Mouse (Mus musculus) stomach, embryonic 15.5 days (tissue): Measurements from ENCODE around the gene Gm10436. TPM values are rescaled to one million over a fixed set of nuclear protein-coding genes. Genes with fewer than 3 reads are reported as not detected.
"Not testable (repeated sequence)": the region's sequence is repeated elsewhere in the genome, so short reads cannot be mapped to it uniquely, and the experiment has no call there.

Source experiments
- ATAC-seq: fragments of 200-750 bp; cut with Nextera tagmentation; 2 replicates; pipeline ENCODE4 v1.8.0; 2017; ENCODE audit warnings: low read depth, moderate number of reproducible peaks, moderate TSS enrichment; ENCODE audit not compliant: insufficient read depth, low FRiP score
- H3K27ac ChIP-seq: fragments of 300-500 bp; sonication (generic); 2 replicates; pipeline ENCODE4 v1.5.1; 2015; ENCODE audit warnings: mild to moderate bottlenecking, inconsistent platforms
- H3K27me3 ChIP-seq: fragments of 300-500 bp; sonication (generic); replicated peaks from 2 replicates; pipeline ENCODE4 v1.6.1; 2015; ENCODE audit warnings: inconsistent platforms
- H3K36me3 ChIP-seq: fragments of 300-500 bp; sonication (generic); 2 replicates; pipeline ENCODE4 v1.6.1; 2015; ENCODE audit warnings: inconsistent platforms
- H3K4me1 ChIP-seq: fragments of 300-500 bp; sonication (generic); 2 replicates; pipeline ENCODE4 v1.6.1; 2015; ENCODE audit warnings: inconsistent platforms
- H3K4me2 ChIP-seq: fragments of 300-500 bp; sonication (generic); 2 replicates; pipeline ENCODE4 v1.6.1; 2015; ENCODE audit warnings: mild to moderate bottlenecking, inconsistent platforms
- H3K4me3 ChIP-seq: fragments of 300-500 bp; sonication (generic); replicated peaks from 2 replicates; pipeline ENCODE4 v1.5.1; 2015; ENCODE audit warnings: inconsistent platforms
- H3K9ac ChIP-seq: fragments of 300-500 bp; sonication (generic); 2 replicates; pipeline ENCODE4 v1.6.1; 2015; ENCODE audit warnings: inconsistent platforms
- H3K9me3 ChIP-seq: fragments of 300-500 bp; sonication (generic); 2 replicates; pipeline ENCODE4 v1.6.1; 2016; ENCODE audit warnings: inconsistent platforms
- WGBS: fragments of 180-500 bp; shearing (Covaris S2); methylation state at CpG from one replicate; pipeline ENCODE4 v1.1.7; 2015; 5-methylcytosine and 5-hydroxymethylcytosine counted together
- polyA plus RNA-seq: library from polyadenylated mRNA; unstranded; fragments of >200 nt; fragmentation: Nextera tagmentation; extraction: Ambion mirVana; gene quantifications from 2 replicates; pipeline ENCODE4 v1.2.1, GENCODE M21; 2015

Gene Gm10436
- not detected in 2 replicates for polyA plus RNA-seq

DNA sequence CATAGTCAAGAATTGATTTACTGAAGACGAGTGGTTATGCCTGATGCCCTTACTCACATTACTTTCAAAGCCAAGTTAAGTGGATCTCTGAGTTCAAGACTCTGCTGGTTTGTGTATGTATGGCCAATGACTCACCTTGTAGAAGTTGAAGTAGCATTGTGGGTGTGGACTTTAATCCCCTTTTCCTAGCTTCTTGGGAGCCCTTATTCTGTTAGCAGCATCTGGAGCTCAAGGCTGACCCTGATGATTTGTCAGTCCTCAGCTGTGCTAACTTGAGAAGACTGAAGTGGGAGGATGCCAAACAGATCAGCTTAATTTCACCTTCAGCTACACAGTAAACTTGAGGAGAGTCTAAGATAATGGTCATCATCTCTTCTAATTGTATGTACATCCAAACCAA, at the start of gene Gm10436:
Gene Gm10436 (minus strand): TSS at position 101 of the 400 bp plus-strand sequence.
- not testable (repeated sequence) for H3K27ac ChIP-seq, H3K36me3 ChIP-seq, H3K9me3 ChIP-seq, H3K4me2 ChIP-seq, ATAC-seq, H3K4me3 ChIP-seq, H3K9ac ChIP-seq, H3K4me1 ChIP-seq, H3K27me3 ChIP-seq
- WGBS = 73% methylated on average over 1 of the region's 1 CpGs

- no peaks in the 10 kb centered on the region for H3K9me3 ChIP-seq
- H3K36me3 ChIP-seq = no peaks in the 10 kb centered on the region
- ATAC-seq = no peak
- H3K9ac ChIP-seq = no peak overlapping the region
- no peaks in the 10 kb centered on the region for H3K4me1 ChIP-seq
- H3K4me3 ChIP-seq = no peak overlapping the region
- H3K4me2 ChIP-seq = no peak overlapping the region
- H3K27me3 ChIP-seq = no peaks in the 10 kb centered on the region
- WGBS = 88% methylated on average over 3 of the region's 3 CpGs
- H3K27ac ChIP-seq = no peak overlapping the region
These were observed 37.5 kb upstream of the Gm10436 start for GRCm38 (mm10) chr12:88219445-88219844.

- H3K4me1 ChIP-seq, H3K27ac ChIP-seq, H3K4me3 ChIP-seq, ATAC-seq, H3K36me3 ChIP-seq, H3K9me3 ChIP-seq, H3K9ac ChIP-seq, H3K27me3 ChIP-seq, H3K4me2 ChIP-seq: not testable (repeated sequence)
These were observed 36.2 kb upstream of the Gm10436 start for GRCm38 (mm10) chr12:88218059-88218458.

DNA sequence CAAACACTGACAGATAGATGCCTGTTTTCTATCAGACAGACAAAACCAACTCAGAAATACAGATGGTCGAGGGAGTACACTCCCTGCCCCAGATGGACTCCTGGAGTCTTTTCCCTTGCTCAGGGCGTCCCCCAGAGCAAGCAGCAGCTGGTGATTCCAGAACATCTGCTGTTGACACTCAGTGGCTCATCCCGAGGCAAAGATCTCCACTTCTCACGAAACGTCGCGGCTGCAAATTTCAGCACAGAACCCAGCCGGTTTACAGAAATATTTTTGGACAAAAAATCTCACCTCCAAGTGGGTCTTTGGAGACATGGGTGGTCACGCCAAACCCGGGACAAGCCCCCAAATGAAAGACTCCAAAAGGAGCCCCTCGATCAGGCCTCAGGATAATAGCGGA, 32.7 kb upstream of the Gm10436 start:
- no peak overlapping the region for H3K4me2 ChIP-seq
- H3K9me3 ChIP-seq = no peaks in the 10 kb centered on the region
- H3K9ac ChIP-seq = no peak overlapping the region
- 86% methylated on average over 12 of the region's 12 CpGs for WGBS
- no peak overlapping the region for H3K27ac ChIP-seq
- no peaks in the 10 kb centered on the region for H3K4me1 ChIP-seq
- no peaks in the 10 kb centered on the region for H3K36me3 ChIP-seq
- no peak for ATAC-seq
- no peak overlapping the region for H3K4me3 ChIP-seq
- no peaks in the 10 kb centered on the region for H3K27me3 ChIP-seq

DNA sequence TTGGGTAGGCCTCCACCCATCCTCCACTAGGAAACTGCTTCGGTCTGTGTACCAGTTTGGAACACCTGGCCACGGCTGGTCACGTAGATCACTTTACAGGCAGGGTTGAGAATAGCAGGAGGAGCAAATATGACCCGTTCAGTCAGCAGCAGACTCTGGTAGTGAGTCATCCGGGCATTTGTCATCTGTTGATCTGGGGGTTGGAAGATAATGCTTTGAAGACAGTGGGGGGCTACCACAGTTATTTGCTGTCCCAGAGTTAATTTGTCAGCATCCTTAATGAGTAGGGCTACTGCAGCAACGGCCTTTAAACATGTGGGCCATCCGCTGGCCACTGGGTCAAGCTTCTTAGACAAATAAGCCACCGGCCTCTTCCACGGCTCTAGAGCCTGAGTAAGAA, 29.6 kb upstream of the Gm10436 start:
- not testable (repeated sequence) for H3K9me3 ChIP-seq, H3K36me3 ChIP-seq, H3K4me3 ChIP-seq, H3K4me2 ChIP-seq, H3K27ac ChIP-seq, H3K27me3 ChIP-seq, H3K9ac ChIP-seq, ATAC-seq, H3K4me1 ChIP-seq
- 84% methylated on average over 9 of the region's 9 CpGs for WGBS

DNA sequence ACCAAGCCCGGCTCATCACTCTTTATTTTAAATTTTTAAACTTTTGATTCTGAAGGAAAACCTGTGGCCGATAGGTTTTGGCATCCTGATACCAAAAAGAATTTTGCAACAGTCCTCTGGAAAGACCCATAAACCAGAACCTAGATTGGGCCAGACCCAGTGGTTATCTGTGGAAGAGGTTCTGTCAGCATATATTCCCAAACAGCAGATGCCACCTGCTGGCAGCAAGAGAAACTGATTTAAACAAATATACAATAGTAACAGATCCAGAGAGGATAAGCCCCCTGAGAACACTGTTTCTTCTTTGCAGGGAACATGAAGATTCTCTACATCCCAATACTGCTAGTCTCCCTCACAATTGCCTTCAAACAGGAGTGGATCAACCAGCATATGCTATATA, 20.9 kb upstream of the Gm10436 start:
- no peak overlapping the region for H3K27ac ChIP-seq
- H3K27me3 ChIP-seq = no peaks in the 10 kb centered on the region
- 85% methylated on average over 2 of the region's 2 CpGs for WGBS
- H3K9me3 ChIP-seq = no peaks in the 10 kb centered on the region
- H3K4me1 ChIP-seq = no peaks in the 10 kb centered on the region
- no peak for ATAC-seq
- no peak overlapping the region for H3K9ac ChIP-seq
- H3K36me3 ChIP-seq = no peaks in the 10 kb centered on the region
- H3K4me3 ChIP-seq = no peak overlapping the region
- no peak overlapping the region for H3K4me2 ChIP-seq

Other genes starting within 250 kb of the Gm10436 start
- not detected in 2 replicates for gene Gm2042, start 228.0 kb downstream of the Gm10436 start, polyA plus RNA-seq
- gene Gm2075, start 170.3 kb downstream of the Gm10436 start, polyA plus RNA-seq = not detected in 2 replicates
- gene Gm6803, start 163.3 kb downstream of the Gm10436 start, polyA plus RNA-seq = not detected in 2 replicates
- gene Gm2056, start 155.1 kb downstream of the Gm10436 start, polyA plus RNA-seq = not detected in 2 replicates
- gene Gm16368, start 98.4 kb downstream of the Gm10436 start, polyA plus RNA-seq = not detected in 2 replicates
- not detected in 2 replicates for gene Gm8332, start 68.0 kb upstream of the Gm10436 start, polyA plus RNA-seq
- gene Gm5662, start 92.4 kb upstream of the Gm10436 start, polyA plus RNA-seq = not detected in 2 replicates
- gene Gm5039, start 141.9 kb upstream of the Gm10436 start, polyA plus RNA-seq = not detected in 2 replicates
- 15.0 and 16.0 TPM in 2 replicates for gene Adck1, start 178.4 kb upstream of the Gm10436 start, polyA plus RNA-seq